Mouse (Mus musculus) liver, embryonic 14.5 days (tissue): ENCODE results near the gene Abcc4. TPM values are rescaled to one million over a fixed set of nuclear protein-coding genes. Genes with fewer than 3 reads are reported as not detected.

Source experiments
- ATAC-seq: fragments of 200-750 bp; cut with Nextera tagmentation; 2 replicates; pipeline ENCODE4 v1.8.0; 2017; ENCODE audit warnings: moderate number of reproducible peaks, mild to moderate bottlenecking, moderate library complexity; ENCODE audit not compliant: insufficient read depth
- DNase-seq, 3 experiments: peaks; one replicate each; pipeline ENCODE4 v3.0.0-alpha.2; 2012 to 2013; ENCODE audit warnings: low read depth in 3 of 3, low spot score in 3 of 3
- H3K27ac ChIP-seq: fragments of 300-500 bp; sonication (generic); 2 replicates; pipeline ENCODE4 v1.5.1; 2014; ENCODE audit warnings: moderate library complexity, mild to moderate bottlenecking, control low read depth, inconsistent platforms
- H3K27me3 ChIP-seq: fragments of 300-500 bp; sonication (generic); 2 replicates; pipeline ENCODE4 v1.6.1; 2014; ENCODE audit warnings: mild to moderate bottlenecking, low read length, moderate library complexity; ENCODE audit not compliant: control insufficient read depth, insufficient read depth
- H3K36me3 ChIP-seq: fragments of 300-500 bp; sonication (generic); replicated peaks from 2 replicates; pipeline ENCODE4 v1.6.1; 2014; ENCODE audit warnings: low read depth; ENCODE audit not compliant: control insufficient read depth, insufficient read depth
- H3K4me1 ChIP-seq, 2 experiments: fragments of 200-500 bp in 1 of 2; fragments of 300-500 bp in 1 of 2; sonication (generic) in 1 of 2; replicated peaks; 2 replicates each; pipeline ENCODE4 v1.6.1; 2012 to 2014; ENCODE audit warnings: antibody characterized with exemption in 1 of 2, inconsistent platforms in 1 of 2, low read length in 1 of 2; ENCODE audit not compliant: control insufficient read depth in 2 of 2, insufficient read depth in 2 of 2
- H3K4me2 ChIP-seq: fragments of 300-500 bp; sonication (generic); 2 replicates; pipeline ENCODE4 v1.6.1; 2014; ENCODE audit warnings: low read depth, mild to moderate bottlenecking, control low read depth, moderate library complexity
- H3K4me3 ChIP-seq, 2 experiments: fragments of 200-500 bp in 1 of 2; fragments of 300-500 bp in 1 of 2; sonication (generic) in 1 of 2; 2 replicates each; pipeline ENCODE4 v1.5.1; 2012 to 2014; ENCODE audit warnings: low read depth in 2 of 2, low read length in 2 of 2, mild to moderate bottlenecking in 2 of 2, control low read depth in 1 of 2, inconsistent platforms in 1 of 2, moderate library complexity in 1 of 2; ENCODE audit not compliant: insufficient read depth in 1 of 2
- H3K9ac ChIP-seq: fragments of 300-500 bp; sonication (generic); replicated peaks from 2 replicates; pipeline ENCODE4 v1.6.1; 2014; ENCODE audit warnings: mild to moderate bottlenecking, control low read depth, moderate library complexity
- H3K9me3 ChIP-seq: fragments of 300-500 bp; sonication (generic); 2 replicates; pipeline ENCODE4 v1.6.1; 2016; ENCODE audit warnings: low read length, mixed read lengths; ENCODE audit not compliant: control insufficient read depth
- CTCF ChIP-seq: IDR thresholded peaks from 2 replicates; pipeline ENCODE4 v1.5.1; 2016; ENCODE audit warnings: antibody characterized with exemption, low read depth, control low read depth
- EP300 ChIP-seq: IDR thresholded peaks from 2 replicates; pipeline ENCODE4 v1.6.1; 2016; ENCODE audit warnings: antibody characterized with exemption, low read depth
- WGBS: fragments of 180-500 bp; shearing (Covaris S2); extraction: QIAGEN DNeasy Blood & Tissue Kit; methylation state at CpG from one replicate; pipeline ENCODE4 v1.1.7; 2014; ENCODE audit not compliant: insufficient replicate concordance; 5-methylcytosine and 5-hydroxymethylcytosine counted together
- polyA plus RNA-seq, 2 experiments: library from polyadenylated mRNA; depleted of rRNA in 1 of 2; stranded (reverse) in 1 of 2; unstranded in 1 of 2; fragments of >200 nt; fragmentation: Nextera tagmentation in 1 of 2; extraction: Ambion mirVana in 1 of 2; gene quantifications; 2 replicates each; pipeline versions ENCODE4 v1.2.1 to v1.2.3; 2012 to 2014

The Abcc4 gene
- polyA plus RNA-seq, 2 experiments = 1.4 to 1.9 TPM

GRCm38 (mm10) chr14:118608317-118608716 is 97.7 kb downstream of the Abcc4 start:
- H3K9me3 ChIP-seq = no peaks in the 10 kb centered on the region
- H3K27me3 ChIP-seq = no peaks in the 10 kb centered on the region
- TF ChIP-seq CTCF = no peak
- no peak for TF ChIP-seq EP300
- H3K4me3 ChIP-seq = no peak overlapping the region
- no peak overlapping the region for H3K27ac ChIP-seq
- 77% methylated on average over 7 of the region's 7 CpGs for WGBS
- H3K4me1 ChIP-seq = no peaks in the 10 kb centered on the region
- no peak overlapping the region for H3K9ac ChIP-seq
- DNase-seq (no peak), ATAC-seq (no peak)
- no peaks in the 10 kb centered on the region for H3K36me3 ChIP-seq
- H3K4me2 ChIP-seq = no peak overlapping the region

- WGBS = 67% methylated on average over 9 of the region's 9 CpGs
- no peaks in the 10 kb centered on the region for H3K36me3 ChIP-seq
- no peak for ATAC-seq
Observed at GRCm38 (mm10) chr14:118606476-118606875, 99.5 kb downstream of the Abcc4 start.

GRCm38 (mm10) chr14:118604903-118605302 is 101.1 kb downstream of the Abcc4 start:
- H3K9me3 ChIP-seq = no peaks in the 10 kb centered on the region
- no peaks in the 10 kb centered on the region for H3K4me1 ChIP-seq
- TF ChIP-seq CTCF = peak; percentile 37; the same call in 1 of the 2 replicates
- no peak for TF ChIP-seq EP300
- H3K9ac ChIP-seq = no peak overlapping the region
- no peaks in the 10 kb centered on the region for H3K27me3 ChIP-seq
- ATAC-seq = no peak
- no peak overlapping the region for H3K27ac ChIP-seq
- H3K4me2 ChIP-seq = no peak overlapping the region
- no peak for DNase-seq
- H3K4me3 ChIP-seq = no peak overlapping the region
- no peaks in the 10 kb centered on the region for H3K36me3 ChIP-seq
- 82% methylated on average over 2 of the region's 2 CpGs for WGBS

More at GRCm38 (mm10) chr14:118606476-118606875, 99.5 kb downstream of the Abcc4 start:
- no peak for DNase-seq
- Histone ChIP-seq H3K9ac (no peak overlapping the region), H3K4me3 (no peak overlapping the region), H3K27ac (no peak overlapping the region), H3K27me3 (no peaks in the 10 kb centered on the region), H3K9me3 (no peaks in the 10 kb centered on the region), H3K4me1 (no peaks in the 10 kb centered on the region), H3K4me2 (no peak overlapping the region)
- no peak for TF ChIP-seq CTCF
- no peak for TF ChIP-seq EP300

- Histone ChIP-seq H3K27ac (no peak overlapping the region), H3K4me2 (no peak overlapping the region), H3K9me3 (no peaks in the 10 kb centered on the region), H3K27me3 (no peaks in the 10 kb centered on the region), H3K36me3 (no peaks in the 10 kb centered on the region), H3K4me3 (no peak overlapping the region), H3K9ac (no peak overlapping the region), H3K4me1 (no peaks in the 10 kb centered on the region)
- TF ChIP-seq EP300 = no peak
- no peak for TF ChIP-seq CTCF
- 75% methylated on average over 8 of the region's 8 CpGs for WGBS
- ATAC-seq = no peak
- DNase-seq = no peak
Observed at GRCm38 (mm10) chr14:118602031-118602430, 104.0 kb downstream of the Abcc4 start.

- no peak overlapping the region for H3K27ac ChIP-seq
- no peak for TF ChIP-seq CTCF
- no peak for TF ChIP-seq EP300
- no peaks in the 10 kb centered on the region for H3K4me1 ChIP-seq
- no peaks in the 10 kb centered on the region for H3K27me3 ChIP-seq
- no peak overlapping the region for H3K4me3 ChIP-seq
- no peaks in the 10 kb centered on the region for H3K9me3 ChIP-seq
- no peak for ATAC-seq
- H3K36me3 ChIP-seq = no peaks in the 10 kb centered on the region
- no peak for DNase-seq
- H3K4me2 ChIP-seq = no peak overlapping the region
- WGBS = 57% methylated on average over 6 of the region's 6 CpGs
- H3K9ac ChIP-seq = no peak overlapping the region
Observed at GRCm38 (mm10) chr14:118600746-118601145, 105.3 kb downstream of the Abcc4 start.
